Mouse (Mus musculus): Measurements from ENCODE around the gene Hlx.

Hlx gene

GRCm38 (mm10) chr1:184733300-184734066, 1.1 kb upstream of the Hlx start:
- DNase-seq (ENCODE audit: low spot score in 2 of 2), result peak in 1 of 2 experiments; percentile 4

- DNase-seq (ENCODE audit: low spot score in 2 of 2), result peak; percentile 7 to 30
Observed at GRCm38 (mm10) chr1:184731644-184732545, 524 bp downstream of the Hlx start.

GRCm38 (mm10) chr1:184731091-184731640, 1.3 kb downstream of the Hlx start:
- DNase-seq (ENCODE audit: low spot score in 2 of 2), result no peak

- DNase-seq (ENCODE audit: low spot score in 2 of 2), result no peak
Observed at GRCm38 (mm10) chr1:184730453-184731013, 1.9 kb downstream of the Hlx start.

GRCm38 (mm10) chr1:184729357-184730140, 2.9 kb downstream of the Hlx start:
- no peak for DNase-seq (ENCODE audit: low spot score in 2 of 2)

GRCm38 (mm10) chr1:184728561-184729115, 3.8 kb downstream of the Hlx start:
- no peak for DNase-seq (ENCODE audit: low spot score in 2 of 2)

GRCm38 (mm10) chr1:184727401-184728265, 4.8 kb downstream of the Hlx start:
- no peak for DNase-seq (ENCODE audit: low spot score in 2 of 2)

GRCm38 (mm10) chr1:184726576-184727300, 5.7 kb downstream of the Hlx start:
- no peak for DNase-seq (ENCODE audit: low spot score in 2 of 2)

GRCm38 (mm10) chr1:184725318-184725790, 7.1 kb downstream of the Hlx start:
- DNase-seq (ENCODE audit: low spot score in 2 of 2), result no peak

GRCm38 (mm10) chr1:184724551-184725317, 7.7 kb downstream of the Hlx start:
- DNase-seq (ENCODE audit: low spot score in 2 of 2), result no peak

GRCm38 (mm10) chr1:184723899-184724298, 8.5 kb downstream of the Hlx start:
- DNase-seq (ENCODE audit: low spot score in 2 of 2), result no peak

- no peak for DNase-seq (ENCODE audit: low spot score in 2 of 2)
Observed at GRCm38 (mm10) chr1:184721121-184721520, 11.3 kb downstream of the Hlx start.

- DNase-seq (ENCODE audit: low spot score in 2 of 2), result no peak
Observed at GRCm38 (mm10) chr1:184720162-184721025, 12.0 kb downstream of the Hlx start.

GRCm38 (mm10) chr1:184718261-184719120, 13.9 kb downstream of the Hlx start:
- no peak for DNase-seq (ENCODE audit: low spot score in 2 of 2)

- no peak for DNase-seq (ENCODE audit: low spot score in 2 of 2)
Observed at GRCm38 (mm10) chr1:184717691-184718200, 14.7 kb downstream of the Hlx start.

GRCm38 (mm10) chr1:184717016-184717568, 15.3 kb downstream of the Hlx start:
- DNase-seq (ENCODE audit: low spot score in 2 of 2), result no peak
